Mouse (Mus musculus) ES-E14 (cell line): ENCODE measurements at regions not wholly inside any gene's neighbourhood (a gene's known extent, or its start where the extent isn't known, plus 50 kb on each side); places are given as distances from the start of the nearest gene placed in this dataset.

ENCODE experiments used
- DNase-seq: peaks from one replicate; pipeline ENCODE4 v3.0.0-alpha.2; 2013; ENCODE audit warnings: low read depth, low spot score
- H3K27ac ChIP-seq: 2 replicates; pipeline ENCODE4 v1.5.1; 2012; ENCODE audit warnings: low read depth, mild to moderate bottlenecking, low read length, moderate library complexity, mixed read lengths; ENCODE audit not compliant: poor library complexity, insufficient read depth, severe bottlenecking
- H3K36me3 ChIP-seq: 2 replicates; pipeline ENCODE4 v1.6.1; 2012; ENCODE audit warnings: mild to moderate bottlenecking, low read length, moderate library complexity, mixed read lengths; ENCODE audit not compliant: control insufficient read depth, poor library complexity, insufficient read depth, severe bottlenecking
- H3K4me1 ChIP-seq, 2 experiments: fragments of 150-350 bp in 1 of 2; sonication (generic) in 1 of 2; 2 replicates each; pipeline ENCODE4 v1.6.1; 2012; ENCODE audit warnings: low read length in 2 of 2, mild to moderate bottlenecking in 1 of 2, mixed read lengths in 1 of 2; ENCODE audit not compliant: control insufficient read depth in 2 of 2, insufficient read depth in 2 of 2, poor library complexity in 1 of 2
- H3K4me3 ChIP-seq, 2 experiments: fragments of 150-350 bp in 1 of 2; sonication (generic) in 1 of 2; 2 replicates each; pipeline ENCODE4 v1.5.1; 2012; ENCODE audit warnings: low read length in 2 of 2, low read depth in 1 of 2, mild to moderate bottlenecking in 1 of 2, mixed read lengths in 1 of 2; ENCODE audit not compliant: insufficient read depth in 1 of 2, poor library complexity in 1 of 2, severe bottlenecking in 1 of 2
- H3K9ac ChIP-seq: 2 replicates; pipeline ENCODE4 v1.6.1; 2012; ENCODE audit warnings: low read depth, mild to moderate bottlenecking, low read length, mixed read lengths; ENCODE audit not compliant: poor library complexity, insufficient read depth, severe bottlenecking
- H3K9me3 ChIP-seq: fragments of 150-350 bp; sonication (generic); 2 replicates; pipeline ENCODE4 v1.6.1; 2012; ENCODE audit warnings: low read depth, mild to moderate bottlenecking, low read length; ENCODE audit not compliant: control insufficient read depth, insufficient read depth
- CHD2 ChIP-seq: IDR thresholded peaks from 2 replicates; pipeline ENCODE4 v1.6.1; 2014; ENCODE audit warnings: mild to moderate bottlenecking, low read depth, low read length, inconsistent platforms
- HCFC1 ChIP-seq: IDR thresholded peaks from 2 replicates; pipeline ENCODE4 v1.6.1; 2012; ENCODE audit warnings: low read length, inconsistent platforms, borderline replicate concordance; ENCODE audit not compliant: insufficient read depth
- MAFK ChIP-seq: IDR thresholded peaks from 2 replicates; pipeline ENCODE4 v1.6.1; 2014; ENCODE audit warnings: mild to moderate bottlenecking, low read depth, low read length, inconsistent platforms; ENCODE audit not compliant: insufficient read depth
- ZC3H11A ChIP-seq: IDR thresholded peaks from 2 replicates; pipeline ENCODE4 v1.6.1; 2012; ENCODE audit warnings: low read depth, mild to moderate bottlenecking, inconsistent platforms, low read length, borderline replicate concordance
- ZNF384 ChIP-seq: IDR thresholded peaks from 2 replicates; pipeline ENCODE4 v1.6.1; 2012; ENCODE audit warnings: low read depth, low read length, inconsistent platforms
- in situ Hi-C, 2 experiments: fragments of 600-800 bp; cut with MboI; formaldehyde crosslinking; loops; one replicate each; pipeline ENCODE4 v1.15.1; 2025; ENCODE audit warnings: low sequenced_read_pairs in 2 of 2, inconsistent platforms in 1 of 2; ENCODE audit not compliant: unreplicated experiment in 2 of 2

DNA sequence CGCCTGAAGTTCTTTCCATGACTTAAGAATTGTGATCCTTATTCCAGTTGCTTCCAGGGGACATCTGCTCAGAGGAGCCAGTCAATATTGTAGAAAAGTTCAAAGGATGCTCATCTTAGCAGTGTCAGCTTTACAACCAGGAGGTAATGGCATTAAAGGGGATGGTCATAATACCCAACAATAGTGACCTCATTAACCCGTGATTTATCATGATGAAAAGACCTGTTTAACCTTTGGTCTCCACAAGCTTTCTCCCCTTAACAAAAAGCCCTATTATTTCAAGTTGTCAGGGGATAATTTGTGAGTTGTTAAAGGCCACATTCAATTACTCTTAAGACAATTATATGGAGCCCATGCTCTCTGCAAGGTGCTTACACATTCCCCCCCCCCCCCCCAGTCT, 54.3 kb upstream of the Htatip2 start:
- H3K9ac ChIP-seq: no peak overlapping the region
- TF ChIP-seq CHD2: no peak
- no peak for TF ChIP-seq HCFC1
- TF ChIP-seq ZNF384: no peak
- TF ChIP-seq MAFK: no peak
- TF ChIP-seq ZC3H11A: no peak
- H3K36me3 ChIP-seq: no peaks in the 10 kb centered on the region
- no peak overlapping the region for H3K27ac ChIP-seq
- no peak overlapping the region for H3K4me3 ChIP-seq
- peaks cover 3 to 13% of the 10 kb centered on the region in 2 experiments; a peak in 3 of 4 replicates for H3K4me1 ChIP-seq
- no peaks in the 10 kb centered on the region for H3K9me3 ChIP-seq
- DNase-seq: no peak
- in situ Hi-C loops: no loop called here

GRCm38 (mm10) chr7:49700734-49701133, 58.2 kb upstream of the Htatip2 start:
- no peaks in the 10 kb centered on the region for H3K9me3 ChIP-seq
- DNase-seq: no peak
- no peak for TF ChIP-seq ZC3H11A
- TF ChIP-seq MAFK: no peak
- TF ChIP-seq HCFC1: no peak
- H3K9ac ChIP-seq: no peak overlapping the region
- in situ Hi-C loops: no loop called here
- H3K4me3 ChIP-seq: no peak overlapping the region
- no peaks in the 10 kb centered on the region for H3K36me3 ChIP-seq
- no peak overlapping the region for H3K27ac ChIP-seq
- H3K4me1 ChIP-seq: peaks cover 0 to 7% of the 10 kb centered on the region in 2 experiments; a peak in 2 of 4 replicates

- TF ChIP-seq HCFC1: no peak
- TF ChIP-seq MAFK: no peak
- no peak for TF ChIP-seq ZC3H11A
- TF ChIP-seq CHD2: no peak
- no peak for TF ChIP-seq ZNF384
- H3K9me3 ChIP-seq: no peaks in the 10 kb centered on the region
- DNase-seq: no peak
- no peaks in the 10 kb centered on the region for H3K36me3 ChIP-seq
- no peak overlapping the region for H3K4me3 ChIP-seq
- peaks cover 0 to 7% of the 10 kb centered on the region in 2 experiments; a peak in 2 of 4 replicates for H3K4me1 ChIP-seq
- H3K27ac ChIP-seq: no peak overlapping the region
- H3K9ac ChIP-seq: no peak overlapping the region
- in situ Hi-C loops: no loop called here
These were observed 58.9 kb upstream of the Htatip2 start for GRCm38 (mm10) chr7:49700024-49700390.

GRCm38 (mm10) chr7:49699107-49700023, 59.5 kb upstream of the Htatip2 start:
- no peak for DNase-seq
- H3K36me3 ChIP-seq: no peaks in the 10 kb centered on the region
- in situ Hi-C loops: no loop called here
- H3K4me3 ChIP-seq: no peak overlapping the region
- H3K9me3 ChIP-seq: no peaks in the 10 kb centered on the region
- no peak overlapping the region for H3K27ac ChIP-seq
- TF ChIP-seq ZNF384 (no peak), ZC3H11A (no peak), MAFK (no peak), HCFC1 (no peak), CHD2 (no peak)
- H3K9ac ChIP-seq: no peak overlapping the region
- H3K4me1 ChIP-seq: peaks cover 0 to 7% of the 10 kb centered on the region in 2 experiments; a peak in 2 of 4 replicates
